Mouse (Mus musculus) embryonic facial prominence, embryonic 10.5 days (tissue): ENCODE data around the gene Glrx5. TPM values are rescaled to one million over a fixed set of nuclear protein-coding genes. Genes with fewer than 3 reads are reported as not detected.

Experiments
- DNase-seq: peaks from one replicate; pipeline ENCODE4 v3.0.0-alpha.2; 2017; ENCODE audit warnings: low spot score
- H3K27ac ChIP-seq: fragments of 300-500 bp; sonication (generic); replicated peaks from 2 replicates; pipeline ENCODE4 v1.5.1; 2016; ENCODE audit warnings: mild to moderate bottlenecking
- H3K27me3 ChIP-seq: fragments of 300-500 bp; sonication (generic); replicated peaks from 2 replicates; pipeline ENCODE4 v1.6.1; 2016; ENCODE audit warnings: low read depth, mild to moderate bottlenecking; ENCODE audit not compliant: poor library complexity, severe bottlenecking
- H3K36me3 ChIP-seq: fragments of 300-500 bp; sonication (generic); replicated peaks from 2 replicates; pipeline ENCODE4 v1.6.1; 2016; ENCODE audit warnings: mild to moderate bottlenecking, moderate library complexity
- H3K4me1 ChIP-seq: fragments of 300-500 bp; sonication (generic); 2 replicates; pipeline ENCODE4 v1.6.1; 2016
- H3K4me3 ChIP-seq: fragments of 300-500 bp; sonication (generic); 2 replicates; pipeline ENCODE4 v1.5.1; 2016; ENCODE audit warnings: mild to moderate bottlenecking, moderate library complexity
- H3K9me3 ChIP-seq: fragments of 300-500 bp; sonication (generic); 2 replicates; pipeline ENCODE4 v1.6.1; 2016; ENCODE audit warnings: mild to moderate bottlenecking
- WGBS: fragments of 180-500 bp; shearing (Covaris S2); methylation state at CpG from one replicate; pipeline ENCODE4 v1.1.7; 2016; 5-methylcytosine and 5-hydroxymethylcytosine counted together
- polyA plus RNA-seq: library from polyadenylated mRNA; unstranded; fragments of >200 nt; fragmentation: Nextera tagmentation; extraction: Ambion mirVana; gene quantifications from 2 replicates; pipeline ENCODE4 v1.2.1, GENCODE M21; 2016

The Glrx5 gene
- polyA plus RNA-seq, 1 experiment from 2014 or later: 218 TPM

DNA sequence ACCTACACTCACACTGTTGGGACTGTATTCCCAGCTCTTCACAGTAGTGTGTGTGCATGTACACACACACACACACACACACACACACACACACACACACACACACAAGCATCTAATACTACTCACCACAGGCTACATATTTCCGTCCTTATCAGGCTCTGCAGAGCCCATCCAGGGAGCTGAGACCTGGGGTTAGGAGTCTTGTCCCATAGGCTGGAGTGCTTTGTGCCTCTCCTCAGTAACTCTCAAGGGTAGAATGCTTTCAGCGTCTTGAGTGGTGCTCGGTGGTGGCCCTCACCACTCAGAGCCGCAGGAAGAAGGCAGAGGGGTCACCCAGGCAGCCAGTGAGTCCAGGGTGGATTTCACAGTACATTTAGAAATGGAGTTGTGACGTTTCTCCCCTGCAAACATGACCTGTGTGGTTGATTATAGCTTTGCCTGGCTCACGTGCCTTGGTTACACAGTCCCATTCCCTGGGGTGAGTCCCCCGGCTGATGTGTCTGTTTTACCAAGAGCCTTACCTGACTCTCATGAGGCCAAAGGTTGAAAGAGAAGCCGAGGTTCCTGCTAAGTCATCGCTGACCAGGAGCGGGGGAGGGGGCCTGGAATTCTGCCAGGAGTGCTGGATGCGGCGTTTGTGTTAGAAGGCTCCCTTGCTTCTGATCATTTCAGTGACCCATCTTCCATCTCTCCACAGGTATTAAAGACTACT is 7.2 kb downstream of the Glrx5 start:
- Histone ChIP-seq H3K4me1 (peaks cover 25% of the 10 kb centered on the region), H3K27ac (peak overlapping the region; percentile 54), H3K36me3 (peaks cover 70% of the 10 kb centered on the region), H3K9me3 (no peaks in the 10 kb centered on the region), H3K4me3 (no peak overlapping the region), H3K27me3 (no peaks in the 10 kb centered on the region)
- 67% methylated on average over 12 of the region's 12 CpGs for WGBS
- no peak for DNase-seq

- peaks cover 67% of the 10 kb centered on the region for H3K36me3 ChIP-seq
- H3K4me1 ChIP-seq: peaks cover 16% of the 10 kb centered on the region
- WGBS: 95% methylated on average over 7 of the region's 7 CpGs
- no peak for DNase-seq
- H3K27ac ChIP-seq: no peak overlapping the region
- no peak overlapping the region for H3K4me3 ChIP-seq
- no peaks in the 10 kb centered on the region for H3K27me3 ChIP-seq
- no peaks in the 10 kb centered on the region for H3K9me3 ChIP-seq
Measured at GRCm38 (mm10) chr12:105040950-105041349, 8.5 kb downstream of the Glrx5 start.

DNA sequence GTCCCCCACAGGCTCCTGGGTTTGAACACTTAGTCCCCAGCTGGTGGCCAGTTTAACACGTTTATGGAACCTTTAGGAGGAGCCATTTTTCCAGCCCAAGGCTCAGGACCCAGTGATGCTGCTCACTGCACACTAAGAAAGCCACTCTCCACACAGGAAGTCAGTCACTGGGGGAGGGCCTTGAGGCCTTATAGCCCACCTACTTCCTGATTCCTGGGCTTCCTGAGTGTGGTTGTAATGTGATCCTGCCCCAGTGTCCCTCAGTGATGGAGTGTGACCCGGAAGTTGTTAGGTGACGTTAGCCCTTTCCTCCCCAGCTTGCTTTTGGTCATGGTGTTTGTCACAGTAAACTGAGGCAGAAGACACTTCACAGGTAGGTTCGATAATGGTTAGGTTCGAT is 10.6 kb downstream of the Glrx5 start:
- Histone ChIP-seq H3K4me3 (no peak overlapping the region), H3K27me3 (no peaks in the 10 kb centered on the region), H3K27ac (no peak overlapping the region), H3K4me1 (peaks cover 16% of the 10 kb centered on the region), H3K9me3 (peaks cover 12% of the 10 kb centered on the region), H3K36me3 (peaks cover 63% of the 10 kb centered on the region)
- WGBS: 84% methylated on average over 5 of the region's 5 CpGs
- DNase-seq: no peak

DNA sequence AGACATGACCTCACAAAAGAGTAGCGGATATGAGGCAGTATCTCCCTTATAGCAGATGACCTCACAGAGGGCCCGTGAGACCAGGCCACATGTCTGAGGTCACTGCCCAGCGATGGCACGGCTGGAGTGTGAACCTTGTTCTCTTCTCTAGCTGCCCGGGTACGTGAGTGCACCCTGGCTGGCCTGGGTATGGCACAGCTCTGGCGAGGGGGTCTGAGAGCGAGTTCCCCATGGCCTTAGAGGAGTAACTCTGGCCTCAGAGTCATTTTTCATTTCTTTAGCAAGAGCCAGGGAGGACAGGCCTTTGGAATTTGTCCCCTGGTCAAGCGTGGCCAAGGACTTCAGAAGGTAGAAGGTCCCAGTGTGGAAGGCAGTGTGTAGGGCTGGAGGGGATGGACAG is 12.3 kb downstream of the Glrx5 start:
- Histone ChIP-seq H3K4me1 (peaks cover 10% of the 10 kb centered on the region), H3K4me3 (no peak overlapping the region), H3K36me3 (peaks cover 53% of the 10 kb centered on the region), H3K9me3 (peaks cover 12% of the 10 kb centered on the region), H3K27me3 (no peaks in the 10 kb centered on the region), H3K27ac (no peak overlapping the region)
- DNase-seq: no peak
- WGBS: 89% methylated on average over 9 of the region's 9 CpGs

DNA sequence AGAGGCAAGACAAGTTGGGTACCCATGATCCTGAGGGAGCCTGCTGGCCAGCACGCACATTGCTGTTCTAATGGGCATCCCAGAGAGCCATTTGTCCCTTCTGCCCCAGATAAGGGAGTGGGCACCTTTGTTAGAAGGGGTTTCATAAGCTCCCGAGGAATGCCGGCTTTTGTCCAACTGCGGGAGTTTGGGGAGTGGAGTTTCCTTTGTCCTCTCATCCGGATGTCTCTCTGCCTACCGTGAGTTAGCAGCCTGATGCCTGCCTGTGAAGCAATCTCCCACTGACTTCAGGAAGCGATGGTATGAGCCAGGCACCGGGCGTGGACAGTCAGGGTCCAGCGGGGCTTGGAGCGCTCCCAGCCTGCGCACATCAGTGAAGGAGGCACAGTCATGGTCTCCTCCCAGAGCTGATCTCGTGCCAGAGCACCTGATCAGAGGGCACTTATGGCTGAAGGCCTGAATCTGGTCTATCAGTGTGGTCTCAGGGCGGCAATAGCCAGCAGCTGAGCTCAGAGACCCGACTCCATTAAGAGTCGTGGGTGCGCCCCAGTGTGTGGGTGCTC is 15.9 kb downstream of the Glrx5 start:
- H3K27me3 ChIP-seq: no peaks in the 10 kb centered on the region
- 0 out of 2 replicates have a peak overlapping the region, but pooled peaks have one; percentile 3 for H3K27ac ChIP-seq

DNA sequence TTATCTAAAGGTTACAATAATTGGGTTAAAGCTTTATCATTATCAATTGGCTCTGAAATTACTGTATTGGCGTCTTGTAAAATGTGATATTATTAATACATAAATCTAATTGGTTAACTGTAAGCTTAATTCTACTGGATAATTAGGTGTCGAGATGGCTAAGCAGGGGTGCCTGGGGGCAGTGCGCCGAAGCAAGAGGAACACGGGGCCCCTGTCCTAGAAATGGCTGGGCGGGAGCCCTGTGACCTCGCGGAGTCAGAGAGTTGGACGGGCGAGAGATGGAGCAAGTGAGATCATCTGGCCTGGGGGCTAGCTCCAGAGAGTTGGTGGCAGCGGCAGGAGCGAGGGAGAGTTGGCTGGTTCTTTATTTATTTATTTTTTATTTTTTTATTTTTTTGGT is 17.3 kb downstream of the Glrx5 start:
- Histone ChIP-seq H3K27me3 (no peaks in the 10 kb centered on the region), H3K36me3 (peaks cover 6% of the 10 kb centered on the region; the same call in 1 of the 2 replicates), H3K4me3 (no peak overlapping the region), H3K4me1 (0 out of 2 replicates have a peak, but pooled peaks cover 6% of the 10 kb centered on the region), H3K9me3 (peaks cover 12% of the 10 kb centered on the region), H3K27ac (no peak overlapping the region)
- DNase-seq: no peak
- WGBS: 85% methylated on average over 12 of the region's 12 CpGs

More for the DNA sequence above, 15.9 kb downstream of the Glrx5 start:
- no peak for DNase-seq
- peaks cover 17% of the 10 kb centered on the region for H3K36me3 ChIP-seq
- 0 out of 2 replicates have a peak, but pooled peaks cover 6% of the 10 kb centered on the region for H3K4me1 ChIP-seq
- no peak overlapping the region for H3K4me3 ChIP-seq
- peaks cover 12% of the 10 kb centered on the region for H3K9me3 ChIP-seq
- WGBS: 67% methylated on average over 17 of the region's 17 CpGs

- WGBS: 17% methylated on average over 4 of the region's 4 CpGs
- H3K9me3 ChIP-seq: peaks cover 12% of the 10 kb centered on the region
Measured at GRCm38 (mm10) chr12:105050898-105051297, 18.4 kb downstream of the Glrx5 start.

GRCm38 (mm10) chr12:105054041-105054440 is 21.6 kb downstream of the Glrx5 start:
- DNase-seq: no peak
- Histone ChIP-seq H3K4me3 (no peak overlapping the region), H3K9me3 (no peaks in the 10 kb centered on the region), H3K27me3 (no peaks in the 10 kb centered on the region), H3K27ac (no peak overlapping the region), H3K4me1 (no peaks in the 10 kb centered on the region), H3K36me3 (no peaks in the 10 kb centered on the region)
- WGBS: 95% methylated on average over 15 of the region's 15 CpGs

More at GRCm38 (mm10) chr12:105050898-105051297, 18.4 kb downstream of the Glrx5 start:
- Histone ChIP-seq H3K36me3 (peaks cover 4% of the 10 kb centered on the region; the same call in 1 of the 2 replicates), H3K4me3 (no peak overlapping the region), H3K4me1 (0 out of 2 replicates have a peak, but pooled peaks cover 6% of the 10 kb centered on the region), H3K27me3 (no peaks in the 10 kb centered on the region), H3K27ac (no peak overlapping the region)
- DNase-seq: peak; percentile 64

GRCm38 (mm10) chr12:105055308-105055707 is 22.8 kb downstream of the Glrx5 start:
- DNase-seq: no peak
- Histone ChIP-seq H3K27ac (no peak overlapping the region), H3K36me3 (no peaks in the 10 kb centered on the region), H3K27me3 (no peaks in the 10 kb centered on the region), H3K9me3 (no peaks in the 10 kb centered on the region), H3K4me3 (no peak overlapping the region), H3K4me1 (no peaks in the 10 kb centered on the region)
- 85% methylated on average over 6 of the region's 6 CpGs for WGBS

GRCm38 (mm10) chr12:105060006-105060405 is 27.5 kb downstream of the Glrx5 start:
- Histone ChIP-seq H3K27ac (no peak overlapping the region), H3K4me3 (no peak overlapping the region), H3K9me3 (no peaks in the 10 kb centered on the region), H3K36me3 (no peaks in the 10 kb centered on the region), H3K4me1 (peaks cover 6% of the 10 kb centered on the region), H3K27me3 (no peaks in the 10 kb centered on the region)
- no peak for DNase-seq
- WGBS: 88% methylated on average over 2 of the region's 2 CpGs

- WGBS: 53% methylated on average over 28 of the region's 28 CpGs
- Histone ChIP-seq H3K9me3 (no peaks in the 10 kb centered on the region), H3K27ac (no peak overlapping the region), H3K4me3 (no peak overlapping the region), H3K4me1 (peaks cover 9% of the 10 kb centered on the region), H3K27me3 (no peaks in the 10 kb centered on the region), H3K36me3 (no peaks in the 10 kb centered on the region)
- peak; percentile 39 for DNase-seq
Measured at GRCm38 (mm10) chr12:105063201-105064134, 31.0 kb downstream of the Glrx5 start.

- 78% methylated on average over 4 of the region's 4 CpGs for WGBS
- no peak overlapping the region for H3K4me3 ChIP-seq
- no peaks in the 10 kb centered on the region for H3K9me3 ChIP-seq
- no peak overlapping the region for H3K27ac ChIP-seq
- no peak for DNase-seq
- H3K27me3 ChIP-seq: no peaks in the 10 kb centered on the region
- peaks cover 9% of the 10 kb centered on the region for H3K4me1 ChIP-seq
- no peaks in the 10 kb centered on the region for H3K36me3 ChIP-seq
Measured at GRCm38 (mm10) chr12:105064168-105064567, 31.7 kb downstream of the Glrx5 start.
